Mouse (Mus musculus) brain, embryonic 14.5 days (tissue): ENCODE measurements around the gene Stk11.

Experiments used
- CTCF ChIP-seq: fragments of 200-500 bp; IDR thresholded peaks from 2 replicates; pipeline ENCODE4 v1.5.1; 2012; ENCODE audit warnings: inconsistent platforms, mild to moderate bottlenecking, moderate library complexity, borderline replicate concordance; ENCODE audit not compliant: insufficient read depth, insufficient read length; ENCODE audit errors: extremely low read depth
- POLR2A ChIP-seq: fragments of 200-500 bp; IDR thresholded peaks from 2 replicates; pipeline ENCODE4 v1.6.1; 2012; ENCODE audit warnings: mild to moderate bottlenecking, inconsistent platforms, borderline replicate concordance; ENCODE audit not compliant: poor library complexity, insufficient read depth, insufficient read length, severe bottlenecking; ENCODE audit errors: extremely low read depth

DNA sequence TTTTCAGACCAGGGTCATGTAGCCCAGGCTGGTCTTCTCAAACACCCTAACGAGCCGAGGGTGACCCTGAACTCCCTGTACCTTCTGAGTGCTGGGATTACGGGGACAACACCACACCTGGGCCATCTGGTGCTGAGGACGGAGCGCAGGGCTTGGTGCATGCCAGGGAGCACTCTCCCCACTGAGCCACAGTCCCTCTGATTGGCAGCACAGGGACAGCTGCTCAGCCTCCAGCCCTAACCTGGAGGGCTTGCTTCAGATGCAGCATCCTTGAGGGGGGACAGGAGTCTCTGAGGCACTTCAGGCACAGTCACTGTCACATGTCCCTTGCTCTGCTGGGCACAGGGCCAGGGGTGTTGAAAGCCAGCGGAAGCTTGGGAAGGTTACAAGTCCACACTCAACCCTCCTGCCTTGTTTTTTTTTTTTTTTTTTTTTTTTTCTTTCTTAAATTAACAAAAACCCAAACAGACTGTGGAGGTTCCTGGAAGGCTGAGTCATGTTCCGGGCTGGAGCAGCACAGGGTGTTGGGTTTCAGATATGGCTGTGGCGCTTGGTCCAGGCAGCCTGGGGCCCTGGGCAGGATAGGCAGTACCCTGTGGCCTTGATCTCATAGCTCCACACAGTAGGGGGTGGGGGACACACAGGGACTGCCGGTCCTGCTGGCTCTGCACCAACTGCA is 44.6 kb upstream of the Stk11 start:
- TF ChIP-seq CTCF (no peak), POLR2A (no peak)
